Mouse (Mus musculus) layer of hippocampus, adult 8-10 months (tissue): ENCODE data around the gene Olfr1442. TPM values are rescaled to one million over a fixed set of nuclear protein-coding genes. Genes with fewer than 3 reads are reported as not detected.
"Not testable (repeated sequence)": the region's sequence is repeated elsewhere in the genome, so short reads cannot be mapped to it uniquely, and the experiment has no call there.

Experiments used
- DNase-seq, 2 experiments: peaks; one replicate each; pipeline ENCODE4 v3.0.0; 2022; ENCODE audit warnings: low spot score in 2 of 2
- total RNA-seq, 4 experiments: library from RNA; stranded (reverse); gene quantifications; 2 replicates each; pipeline ENCODE4 v1.2.4; 2022

Gene Olfr1442
- not detected for total RNA-seq

DNA sequence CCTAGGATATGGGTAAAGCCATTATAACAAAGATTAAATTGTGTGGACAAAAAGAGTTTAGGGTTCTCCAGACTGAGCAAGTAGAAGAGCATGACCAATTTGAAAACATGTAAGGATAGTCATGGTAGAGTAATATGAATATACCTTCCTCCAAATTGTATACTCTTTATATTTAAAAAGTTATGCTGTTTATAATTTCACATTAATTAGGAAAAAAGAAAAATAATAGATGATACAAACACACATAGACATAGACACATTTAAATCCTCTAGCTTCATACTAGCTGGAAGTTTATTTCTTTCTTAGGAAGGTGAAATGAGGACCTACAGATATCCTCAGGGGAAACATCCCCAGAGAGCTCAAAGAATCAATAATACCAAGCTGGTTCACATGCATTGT is at the start of gene Olfr1442:
Gene Olfr1442, plus strand, starts transcription at position 301 of the 400 bp plus-strand sequence.
- DNase-seq: no peak

GRCm38 (mm10) chr19:12633176-12633575 is 37.1 kb upstream of the Olfr1442 start, which contains the start of gene Glyat:
Gene Glyat, plus strand, starts transcription at chr19:12633308.
- DNase-seq: no peak

GRCm38 (mm10) chr19:12634259-12634658 is 36.0 kb upstream of the Olfr1442 start:
- no peak for DNase-seq

- no peak for DNase-seq
Observed at GRCm38 (mm10) chr19:12634963-12635362, 35.3 kb upstream of the Olfr1442 start.

DNA sequence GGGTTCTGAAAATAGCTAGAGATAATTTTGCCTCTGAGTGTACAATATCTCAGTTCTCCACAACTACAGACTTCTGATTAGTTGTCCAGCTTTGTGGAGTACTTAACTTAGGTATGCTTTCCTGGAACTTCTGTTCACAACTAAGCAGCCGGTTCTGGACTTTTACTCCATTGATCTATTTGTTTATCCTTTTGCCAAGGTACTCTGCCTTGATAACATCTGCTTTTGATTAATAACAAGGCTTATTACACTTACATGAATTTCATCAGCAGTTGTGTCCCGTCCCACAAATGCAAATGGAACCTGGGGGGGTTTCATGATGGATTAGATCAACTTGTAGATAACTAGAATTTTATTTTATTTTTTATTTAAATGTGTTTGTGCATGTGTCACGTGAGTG is 33.4 kb upstream of the Olfr1442 start:
- no peak for DNase-seq

GRCm38 (mm10) chr19:12638049-12638448 is 32.2 kb upstream of the Olfr1442 start:
- DNase-seq: no peak

GRCm38 (mm10) chr19:12649511-12649910 is 20.7 kb upstream of the Olfr1442 start:
- DNase-seq: no peak

DNA sequence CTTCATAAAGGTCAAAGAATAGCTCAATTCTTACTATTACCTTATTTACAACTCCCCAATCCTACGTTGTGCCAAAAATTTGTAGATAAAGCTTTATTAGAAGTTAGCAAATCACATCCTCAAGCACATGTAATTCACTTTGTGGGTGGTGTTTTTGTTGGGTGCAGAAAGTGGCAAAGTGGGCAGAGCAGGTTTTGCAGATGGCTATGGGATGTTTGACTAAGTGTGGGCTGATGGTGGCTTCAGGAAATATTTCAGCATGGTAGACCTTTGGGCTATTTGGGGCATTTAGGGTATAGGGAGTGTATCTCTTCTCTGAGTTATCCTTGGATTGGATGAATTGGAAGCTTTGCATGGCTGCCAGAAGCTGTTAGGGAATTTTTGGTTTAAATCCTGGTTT is 4.1 kb upstream of the Olfr1442 start:
- no peak for DNase-seq

DNA sequence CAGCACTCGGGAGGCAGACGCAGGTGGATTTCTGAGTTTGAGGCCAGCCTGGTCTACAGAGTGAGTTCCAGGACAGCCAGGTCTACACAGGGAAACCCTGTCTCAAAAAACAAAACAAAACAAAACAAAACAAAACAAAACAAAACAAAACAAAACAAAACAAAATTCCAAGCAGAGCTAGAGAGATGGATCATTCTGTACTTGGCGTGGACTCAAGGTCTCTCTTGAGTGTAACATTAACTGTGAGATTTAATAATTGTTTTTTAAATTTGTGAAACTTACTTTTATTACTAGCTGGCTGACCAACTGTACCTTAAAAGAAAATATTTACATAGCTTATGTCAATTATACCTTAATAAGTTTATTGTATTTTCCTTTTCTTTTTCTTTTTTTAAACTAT is 1.6 kb upstream of the Olfr1442 start:
- DNase-seq: not testable (repeated sequence)

- DNase-seq: no peak
Observed at GRCm38 (mm10) chr19:12671051-12671450, 812 bp downstream of the Olfr1442 start.

- DNase-seq: no peak
Observed at GRCm38 (mm10) chr19:12677812-12678211, 7.6 kb downstream of the Olfr1442 start, which contains the start of gene Olfr1443. Gene Olfr1443, plus strand, starts transcription at chr19:12678112.

DNA sequence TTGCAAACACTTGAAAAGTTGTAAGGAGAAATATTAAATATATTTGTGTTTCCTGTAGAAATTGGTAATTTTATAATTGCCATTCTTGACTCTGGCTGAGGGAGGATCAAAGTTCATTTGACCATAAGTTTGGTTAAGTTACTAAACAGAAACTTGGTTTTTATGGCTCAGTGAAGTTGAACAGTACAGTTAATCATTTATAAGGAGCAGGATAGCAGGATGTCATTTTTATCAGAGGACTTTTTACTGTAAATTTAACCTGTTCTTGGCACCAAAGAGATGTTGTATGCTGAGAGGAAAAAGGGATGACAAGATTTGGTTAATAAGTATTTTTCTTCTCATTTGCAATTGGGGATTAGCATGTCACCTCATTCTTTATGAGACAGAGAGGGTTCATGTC is 14.4 kb downstream of the Olfr1442 start:
- no peak for DNase-seq

DNA sequence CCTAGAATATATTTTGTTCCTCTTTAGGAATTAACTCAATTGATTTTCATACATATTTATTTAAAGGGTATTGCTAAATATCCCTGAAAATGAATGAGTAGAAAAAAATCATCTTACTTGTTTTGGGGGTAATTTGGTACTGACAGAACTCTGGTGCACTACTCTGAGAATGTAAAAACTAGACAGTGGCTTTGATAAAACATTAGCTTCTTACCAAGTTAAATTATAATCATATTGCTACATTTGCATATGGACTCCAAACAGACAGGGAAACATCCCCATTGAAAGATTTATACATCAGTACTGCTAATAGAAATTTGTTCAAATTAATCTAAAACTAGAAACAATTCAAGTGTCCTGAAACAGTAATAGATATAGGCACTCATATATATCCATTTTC is 15.0 kb downstream of the Olfr1442 start:
- DNase-seq: no peak

DNA sequence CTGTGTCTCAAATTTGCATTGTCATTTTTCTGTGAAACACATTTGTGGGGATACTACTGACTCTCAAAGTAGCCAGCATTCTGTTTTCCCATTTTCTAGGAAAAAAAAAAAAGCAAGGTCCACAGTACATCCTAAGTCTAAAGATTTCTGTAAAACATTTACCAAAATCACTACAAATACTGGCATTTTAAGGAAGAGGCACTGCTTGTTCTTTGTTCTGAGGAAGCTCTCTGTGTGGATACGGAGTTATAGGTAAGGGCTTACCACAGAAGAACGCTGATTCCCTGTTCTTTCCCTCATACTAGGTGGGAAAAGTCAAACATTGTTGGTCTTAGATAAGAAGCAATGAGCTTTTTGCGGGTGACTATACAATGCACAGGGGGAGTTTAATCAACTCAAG is 25.4 kb downstream of the Olfr1442 start, which contains the start of gene Keg1:
Gene Keg1, plus strand, starts transcription at position 197 of the 400 bp plus-strand sequence.
- no peak for DNase-seq

DNA sequence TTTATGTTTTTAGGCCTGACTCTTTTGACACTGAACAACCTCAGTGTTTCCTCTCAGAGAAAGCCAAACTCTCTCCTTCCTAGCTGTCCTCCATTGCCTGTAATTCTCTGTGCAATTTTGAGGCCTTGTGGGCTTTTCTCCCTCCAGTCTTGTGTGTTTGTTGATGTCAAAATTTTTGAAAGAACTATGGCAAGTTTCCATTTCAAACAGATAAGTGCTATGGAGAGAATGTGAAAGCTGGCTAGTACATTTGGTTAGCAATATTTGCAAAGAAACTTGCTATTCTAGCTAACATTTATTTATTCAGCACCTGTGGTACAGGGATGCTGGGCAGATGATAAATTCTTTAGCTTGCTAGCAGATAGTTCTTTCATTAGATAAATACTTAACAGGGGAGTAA is 26.0 kb downstream of the Olfr1442 start:
- no peak for DNase-seq

DNA sequence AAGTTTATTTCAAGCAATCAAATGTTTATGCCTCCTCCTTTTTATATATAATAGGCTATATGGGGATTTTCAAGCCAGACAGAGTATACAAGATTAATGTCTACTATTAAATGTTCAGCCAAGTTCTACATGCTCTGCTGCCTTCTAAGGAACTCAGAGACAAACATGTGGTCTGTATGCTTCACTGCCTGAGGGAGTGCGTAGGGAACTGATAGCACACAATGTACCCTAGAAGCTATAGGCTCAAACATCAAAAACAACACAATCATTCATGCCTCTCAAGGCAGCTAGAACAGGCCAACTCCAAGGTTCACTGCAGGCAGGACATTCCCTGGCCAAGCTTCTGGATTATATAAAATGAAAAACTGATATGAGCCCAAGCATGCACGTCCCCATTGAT is 38.2 kb downstream of the Olfr1442 start:
- DNase-seq: no peak

DNA sequence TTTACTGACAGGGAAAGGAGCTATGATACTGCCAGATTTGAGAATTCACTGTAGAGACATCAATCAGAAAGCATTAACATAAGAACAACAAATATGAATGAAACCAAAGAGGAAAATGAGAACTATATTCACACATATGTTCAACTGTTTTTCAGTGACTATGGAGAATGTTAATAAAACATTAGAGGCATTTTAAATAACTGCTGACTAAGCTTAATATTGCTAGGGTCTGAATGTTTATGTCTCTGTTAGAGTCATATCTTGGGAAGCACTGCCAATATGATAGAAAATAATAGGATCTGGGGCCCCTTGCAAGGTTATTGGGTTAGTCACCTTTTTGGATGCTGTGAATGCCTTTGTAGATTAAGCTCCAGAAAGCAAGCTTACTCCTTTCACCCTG is 38.7 kb downstream of the Olfr1442 start:
- no peak for DNase-seq

- no peak for DNase-seq
Observed at GRCm38 (mm10) chr19:12719189-12719588, 49.0 kb downstream of the Olfr1442 start.

- DNase-seq: no peak
Observed at GRCm38 (mm10) chr19:12720463-12720862, 50.2 kb downstream of the Olfr1442 start.

GRCm38 (mm10) chr19:12720919-12721318 is 50.7 kb downstream of the Olfr1442 start:
- DNase-seq: not testable (repeated sequence)

DNA sequence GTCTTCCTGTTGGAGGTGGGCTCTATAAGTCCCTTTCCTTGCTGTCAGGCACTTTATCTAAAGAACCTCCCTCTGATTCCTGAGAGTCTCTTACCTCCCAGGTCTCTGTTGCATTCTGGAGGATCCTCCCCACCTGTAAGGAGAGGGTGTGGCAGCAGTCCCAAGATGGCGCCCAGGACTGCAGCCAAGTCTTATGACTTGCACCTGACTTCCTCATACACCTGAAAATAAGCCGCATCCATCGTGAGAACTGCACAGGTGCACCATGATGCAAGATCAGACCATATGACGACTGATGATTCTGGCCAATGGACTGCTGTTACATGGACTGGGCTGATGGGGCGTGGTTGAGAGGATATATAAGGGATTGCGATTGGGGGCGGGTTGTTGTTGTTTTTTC is 51.4 kb downstream of the Olfr1442 start:
- not testable (repeated sequence) for DNase-seq

GRCm38 (mm10) chr19:12722308-12722707 is 52.1 kb downstream of the Olfr1442 start:
- no peak for DNase-seq

DNA sequence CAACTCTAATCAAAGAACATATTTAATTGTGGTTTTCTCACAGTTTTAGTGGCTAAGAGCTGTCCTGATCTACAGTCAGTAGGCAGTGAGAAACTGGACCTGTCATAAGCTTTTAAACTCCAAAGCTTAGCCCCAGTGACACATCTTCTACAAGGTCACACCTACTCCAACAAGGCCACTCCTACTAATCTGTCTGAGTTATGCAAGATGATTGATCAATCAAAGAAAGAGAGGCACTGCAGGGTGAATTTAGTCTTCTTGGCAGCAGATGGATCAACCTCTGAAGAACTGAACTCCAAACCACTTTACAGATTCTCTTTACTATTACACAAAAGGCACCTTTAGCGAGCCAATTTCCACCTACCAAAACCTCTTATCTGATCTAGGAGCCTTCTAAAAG is 55.6 kb downstream of the Olfr1442 start:
- no peak for DNase-seq
